Mouse (Mus musculus): ENCODE data around the gene Syt12. TPM values are rescaled to one million over a fixed set of nuclear protein-coding genes. Genes with fewer than 3 reads are reported as not detected.

The Syt12 gene
- polyA plus RNA-seq, 1 experiment from 2014 or later, result 1.9 TPM

Other genes with a start within 250 kb of the Syt12 start
- 15.2 and 16.1 TPM in 2 replicates for gene Pold4, start 245.5 kb downstream of the Syt12 start, polyA plus RNA-seq (2016; fragmentation: Nextera tagmentation; extraction: Ambion mirVana)
- gene Ssh3, start 208.3 kb downstream of the Syt12 start, polyA plus RNA-seq (2016; fragmentation: Nextera tagmentation; extraction: Ambion mirVana), result 6.0 and 7.5 TPM in 2 replicates
- gene Ankrd13d, start 194.3 kb downstream of the Syt12 start, polyA plus RNA-seq (2016; fragmentation: Nextera tagmentation; extraction: Ambion mirVana), result 17.6 and 18.9 TPM in 2 replicates
- 18.4 and 19.3 TPM in 2 replicates for gene Grk2, start 171.2 kb downstream of the Syt12 start, polyA plus RNA-seq (2016; fragmentation: Nextera tagmentation; extraction: Ambion mirVana)
- gene Kdm2a, start 79.2 kb downstream of the Syt12 start, polyA plus RNA-seq (2016; fragmentation: Nextera tagmentation; extraction: Ambion mirVana), result 58.0 and 63.2 TPM in 2 replicates
- 6.7 and 10.3 TPM in 2 replicates for gene Rhod, start 38.0 kb downstream of the Syt12 start, polyA plus RNA-seq (2016; fragmentation: Nextera tagmentation; extraction: Ambion mirVana)
- gene 2010003K11Rik, start 21.1 kb upstream of the Syt12 start, polyA plus RNA-seq (2016; fragmentation: Nextera tagmentation; extraction: Ambion mirVana), result not detected in 2 replicates
- gene Pcx, start 33.0 kb upstream of the Syt12 start, polyA plus RNA-seq (2016; fragmentation: Nextera tagmentation; extraction: Ambion mirVana), result 22.4 and 24.5 TPM in 2 replicates
- 13.6 and 16.1 TPM in 2 replicates for gene Lrfn4, start 138.2 kb upstream of the Syt12 start, polyA plus RNA-seq (2016; fragmentation: Nextera tagmentation; extraction: Ambion mirVana)
- 57.2 and 59.8 TPM in 2 replicates for gene Rce1, start 148.2 kb upstream of the Syt12 start, polyA plus RNA-seq (2016; fragmentation: Nextera tagmentation; extraction: Ambion mirVana)
- gene Gm960, start 221.2 kb upstream of the Syt12 start, polyA plus RNA-seq (2016; fragmentation: Nextera tagmentation; extraction: Ambion mirVana), result 4.4 and 6.5 TPM in 2 replicates
- gene Sptbn2, start 233.7 kb upstream of the Syt12 start, polyA plus RNA-seq (2016; fragmentation: Nextera tagmentation; extraction: Ambion mirVana), result 32.1 and 32.9 TPM in 2 replicates